Mouse (Mus musculus): Measurements from ENCODE around the gene Fpgs.

Gene Fpgs

GRCm38 (mm10) chr2:32704021-32704421 lies at the start of gene Fpgs:
Gene Fpgs (minus strand): TSS chr2:32704145.
- DNase-seq (ENCODE audit: low read depth, low spot score): no peak

- DNase-seq (ENCODE audit: low read depth, low spot score): no peak
These were observed 48.2 kb upstream of the Fpgs start for GRCm38 (mm10) chr2:32752181-32752580.

- no peak for DNase-seq (ENCODE audit: low read depth, low spot score)
These were observed 47.7 kb upstream of the Fpgs start for GRCm38 (mm10) chr2:32751665-32752033.

- peak; percentile 79 for DNase-seq (ENCODE audit: low read depth, low spot score)
These were observed 47.1 kb upstream of the Fpgs start for GRCm38 (mm10) chr2:32750887-32751664.

- DNase-seq (ENCODE audit: low read depth, low spot score): no peak
These were observed 46.3 kb upstream of the Fpgs start for GRCm38 (mm10) chr2:32750199-32750598.

GRCm38 (mm10) chr2:32749082-32749481 lies 45.1 kb upstream of the Fpgs start:
- DNase-seq (ENCODE audit: low read depth, low spot score): no peak

GRCm38 (mm10) chr2:32744272-32744982 lies 40.5 kb upstream of the Fpgs start:
- DNase-seq (ENCODE audit: low read depth, low spot score): no peak

GRCm38 (mm10) chr2:32742173-32742531 lies 38.2 kb upstream of the Fpgs start:
- peak; percentile 33 for DNase-seq (ENCODE audit: low read depth, low spot score)

GRCm38 (mm10) chr2:32741273-32742172 lies 37.6 kb upstream of the Fpgs start:
- peak; percentile 51 for DNase-seq (ENCODE audit: low read depth, low spot score)

GRCm38 (mm10) chr2:32740916-32741272 lies 36.9 kb upstream of the Fpgs start, which contains the start of gene 6330409D20Rik:
Gene 6330409D20Rik (minus strand): TSS chr2:32741016.
- no peak for DNase-seq (ENCODE audit: low read depth, low spot score)

GRCm38 (mm10) chr2:32739311-32739710 lies 35.4 kb upstream of the Fpgs start:
- DNase-seq (ENCODE audit: low read depth, low spot score): no peak

GRCm38 (mm10) chr2:32737008-32737407 lies 33.1 kb upstream of the Fpgs start:
- DNase-seq (ENCODE audit: low read depth, low spot score): no peak

- no peak for DNase-seq (ENCODE audit: low read depth, low spot score)
These were observed 32.4 kb upstream of the Fpgs start for GRCm38 (mm10) chr2:32736306-32736829.

- DNase-seq (ENCODE audit: low read depth, low spot score): no peak
These were observed 31.0 kb upstream of the Fpgs start for GRCm38 (mm10) chr2:32734933-32735332.

GRCm38 (mm10) chr2:32734480-32734879 lies 30.5 kb upstream of the Fpgs start:
- DNase-seq (ENCODE audit: low read depth, low spot score): peak; percentile 48

- DNase-seq (ENCODE audit: low read depth, low spot score): no peak
These were observed 28.8 kb upstream of the Fpgs start for GRCm38 (mm10) chr2:32732695-32733094.

- no peak for DNase-seq (ENCODE audit: low read depth, low spot score)
These were observed 28.0 kb upstream of the Fpgs start for GRCm38 (mm10) chr2:32731911-32732310.

- DNase-seq (ENCODE audit: low read depth, low spot score): no peak
These were observed 26.9 kb upstream of the Fpgs start for GRCm38 (mm10) chr2:32730854-32731253.

- DNase-seq (ENCODE audit: low read depth, low spot score): no peak
These were observed 25.6 kb upstream of the Fpgs start for GRCm38 (mm10) chr2:32729547-32729946.

- DNase-seq (ENCODE audit: low read depth, low spot score): no peak
These were observed 24.5 kb upstream of the Fpgs start for GRCm38 (mm10) chr2:32728463-32728862.

GRCm38 (mm10) chr2:32727435-32727834 lies 23.5 kb upstream of the Fpgs start:
- DNase-seq (ENCODE audit: low read depth, low spot score): peak; percentile 99
